Mouse (Mus musculus) heart, adult 2 months (tissue): ENCODE data around the gene Tnfrsf23. TPM values are rescaled to one million over a fixed set of nuclear protein-coding genes. Genes with fewer than 3 reads are reported as not detected.

ENCODE experiments used
- DNase-seq, 2 experiments: peaks; one replicate each; pipeline ENCODE4 v3.0.0; 2021
- H3K27ac ChIP-seq: fragments of 200-600 bp; 2 replicates; pipeline ENCODE4 v1.8.1; 2022
- H3K27me3 ChIP-seq: fragments of 200-500 bp; 2 replicates; pipeline ENCODE4 v1.6.1; 2012; ENCODE audit warnings: mild to moderate bottlenecking, low read length, inconsistent platforms, mixed read lengths; ENCODE audit not compliant: control insufficient read depth, insufficient read depth
- H3K36me3 ChIP-seq: fragments of 200-500 bp; 2 replicates; pipeline ENCODE4 v1.6.1; 2012; ENCODE audit warnings: low read length, inconsistent platforms; ENCODE audit not compliant: control insufficient read depth, insufficient read depth
- H3K4me1 ChIP-seq: fragments of 200-500 bp; 2 replicates; pipeline ENCODE4 v1.6.1; 2011; ENCODE audit warnings: low read length; ENCODE audit not compliant: control insufficient read depth, insufficient read depth
- H3K4me3 ChIP-seq: fragments of 200-600 bp; 2 replicates; pipeline ENCODE4 v1.8.1; 2022
- H3K79me2 ChIP-seq: fragments of 200-500 bp; replicated peaks from 2 replicates; pipeline ENCODE4 v1.6.1; 2012; ENCODE audit warnings: mild to moderate bottlenecking, inconsistent platforms, low read length, moderate library complexity, mixed read lengths; ENCODE audit not compliant: control insufficient read depth, insufficient read depth
- H3K9ac ChIP-seq: fragments of 200-500 bp; 2 replicates; pipeline ENCODE4 v1.6.1; 2012; ENCODE audit warnings: low read depth, mild to moderate bottlenecking, control low read depth, inconsistent platforms, low read length, mixed read lengths
- CTCF ChIP-seq: fragments of 200-600 bp; IDR thresholded peaks from 2 replicates; pipeline ENCODE4 v1.8.1; 2022; ENCODE audit warnings: antibody characterized with exemption, mild to moderate bottlenecking, moderate library complexity
- EP300 ChIP-seq: fragments of 200-500 bp; IDR thresholded peaks from 2 replicates; pipeline ENCODE4 v1.6.1; 2011; ENCODE audit warnings: low read depth, low read length, control low read depth; ENCODE audit not compliant: insufficient read depth
- POLR2A ChIP-seq: fragments of 200-500 bp; IDR thresholded peaks from 2 replicates; pipeline ENCODE4 v1.6.1; 2011; ENCODE audit warnings: mild to moderate bottlenecking, low read depth, low read length, control low read depth; ENCODE audit not compliant: insufficient read depth
- WGBS: fragments of 180-500 bp; shearing (Covaris S2); methylation state at CpG from one replicate; pipeline ENCODE4 v1.1.7; 2018; 5-methylcytosine and 5-hydroxymethylcytosine counted together
- intact Hi-C: fragments of 180-260 bp; cut with DNase I; formaldehyde crosslinking; loops from one replicate; pipeline ENCODE4 v1.15.1; 2025
- polyA plus RNA-seq: library from polyadenylated mRNA; depleted of rRNA; stranded (reverse); fragments of >200 nt; gene quantifications from 2 replicates; pipeline ENCODE4 v1.2.3, GENCODE M21; 2012
- total RNA-seq, 2 experiments: library from RNA; stranded (reverse); gene quantifications; 2 replicates each; pipeline ENCODE4 v1.2.3; 2021

Gene Tnfrsf23
- total and polyA plus RNA-seq, 3 experiments, result 2.4 to 5.1 (median 2.8) TPM

GRCm38 (mm10) chr7:143706697-143707438 is 21.2 kb upstream of the Tnfrsf23 start:
- H3K27me3 ChIP-seq, result no peaks in the 10 kb centered on the region
- peak; percentile 88 to 91 for DNase-seq
- H3K36me3 ChIP-seq, result no peaks in the 10 kb centered on the region
- H3K79me2 ChIP-seq, result no peaks in the 10 kb centered on the region
- H3K4me1 ChIP-seq, result no peaks in the 10 kb centered on the region
- TF ChIP-seq EP300 (peak; percentile 99), POLR2A (no peak), CTCF (peak; percentile 100)
- intact Hi-C loops, result loop anchor here (1.0 kb wide), 2 partner anchors 41 to 57 kb away; no protein-coding TSS in a partner anchor
- 40% methylated on average over 7 of the region's 7 CpGs for WGBS
- H3K9ac ChIP-seq, result no peak overlapping the region
- no peak overlapping the region for H3K4me3 ChIP-seq
- no peak overlapping the region for H3K27ac ChIP-seq

DNA sequence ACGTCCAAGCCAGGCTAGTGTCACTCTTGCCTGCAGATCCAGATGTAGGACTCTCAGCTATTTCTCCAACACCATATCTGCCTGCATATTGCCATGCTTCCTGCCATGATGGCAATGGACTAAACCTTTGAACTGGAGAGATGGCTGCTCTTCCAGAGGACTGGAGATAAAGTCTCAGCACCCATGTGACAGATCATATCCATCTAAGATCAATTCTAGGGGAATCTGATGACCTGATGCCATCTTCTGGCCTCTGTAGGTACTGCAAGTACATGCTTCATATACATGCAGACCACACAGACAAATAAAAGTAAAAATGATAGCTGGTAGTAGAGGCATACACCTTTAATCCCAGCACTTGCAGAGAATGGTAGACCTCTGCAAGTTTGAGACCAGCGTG is 10.5 kb upstream of the Tnfrsf23 start:
- intact Hi-C loops, result loop anchor here (1.0 to 5.0 kb wide), 2 partner anchors 94 to 112 kb away; partner anchors contain the start of gene Cars
- Histone ChIP-seq H3K9ac (no peak overlapping the region), H3K27ac (no peak overlapping the region), H3K36me3 (no peaks in the 10 kb centered on the region), H3K27me3 (no peaks in the 10 kb centered on the region), H3K4me3 (no peak overlapping the region), H3K79me2 (no peaks in the 10 kb centered on the region), H3K4me1 (peaks cover 1% of the 10 kb centered on the region; the same call in 1 of the 2 replicates)
- TF ChIP-seq POLR2A (no peak), CTCF (peak; percentile 84), EP300 (no peak)
- peak in 1 of 2 experiments; percentile 24 for DNase-seq
- 82% methylated on average over 2 of the region's 2 CpGs for WGBS

DNA sequence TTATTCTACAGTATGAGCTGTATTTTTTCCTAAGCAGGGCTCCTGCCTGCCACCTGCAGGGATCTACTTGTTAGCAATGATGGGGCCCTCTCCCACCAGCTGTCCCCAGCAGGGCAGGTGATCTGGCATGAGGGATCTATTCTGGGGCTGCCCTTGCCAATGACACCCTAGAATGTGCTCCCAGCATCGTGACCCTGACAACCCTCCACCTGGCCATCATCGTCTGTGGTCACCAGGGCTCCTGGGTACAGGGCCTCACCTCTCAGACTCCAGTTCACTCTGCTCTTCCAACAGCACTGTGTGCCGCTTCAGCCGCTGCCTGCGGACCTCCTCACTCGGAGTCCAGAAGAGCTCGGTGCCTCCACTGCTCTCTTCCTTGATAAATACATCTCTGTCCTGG is 8.9 kb upstream of the Tnfrsf23 start:
- Histone ChIP-seq H3K79me2 (no peaks in the 10 kb centered on the region), H3K27me3 (no peaks in the 10 kb centered on the region), H3K36me3 (no peaks in the 10 kb centered on the region), H3K4me3 (no peak overlapping the region), H3K9ac (no peak overlapping the region), H3K4me1 (peaks cover 1% of the 10 kb centered on the region; the same call in 1 of the 2 replicates), H3K27ac (no peak overlapping the region)
- intact Hi-C loops, result no loop called here
- TF ChIP-seq CTCF (no peak), EP300 (no peak), POLR2A (no peak)
- no peak for DNase-seq
- WGBS, result 97% methylated on average over 7 of the region's 7 CpGs

- peaks cover 1% of the 10 kb centered on the region; the same call in 1 of the 2 replicates for H3K4me1 ChIP-seq
- peak in 1 of 2 experiments; percentile 11 for DNase-seq
- no peak overlapping the region for H3K9ac ChIP-seq
- intact Hi-C loops, result no loop called here
- H3K27me3 ChIP-seq, result no peaks in the 10 kb centered on the region
- TF ChIP-seq POLR2A (no peak), CTCF (no peak), EP300 (no peak)
- no peaks in the 10 kb centered on the region for H3K36me3 ChIP-seq
- no peak overlapping the region for H3K4me3 ChIP-seq
- H3K27ac ChIP-seq, result no peak overlapping the region
- WGBS, result 93% methylated on average over 12 of the region's 12 CpGs
- H3K79me2 ChIP-seq, result no peaks in the 10 kb centered on the region
Measured at GRCm38 (mm10) chr7:143692746-143693510, 7.3 kb upstream of the Tnfrsf23 start.

GRCm38 (mm10) chr7:143691909-143692308 is 6.2 kb upstream of the Tnfrsf23 start:
- Histone ChIP-seq H3K4me1 (peaks cover 1% of the 10 kb centered on the region; the same call in 1 of the 2 replicates), H3K27ac (no peak overlapping the region), H3K79me2 (no peaks in the 10 kb centered on the region), H3K9ac (no peak overlapping the region), H3K4me3 (no peak overlapping the region), H3K36me3 (no peaks in the 10 kb centered on the region), H3K27me3 (no peaks in the 10 kb centered on the region)
- peak in 1 of 2 experiments; percentile 16 for DNase-seq
- TF ChIP-seq EP300 (no peak), POLR2A (no peak), CTCF (no peak)
- WGBS, result over 99% methylated on average over 4 of the region's 4 CpGs
- intact Hi-C loops, result no loop called here

DNA sequence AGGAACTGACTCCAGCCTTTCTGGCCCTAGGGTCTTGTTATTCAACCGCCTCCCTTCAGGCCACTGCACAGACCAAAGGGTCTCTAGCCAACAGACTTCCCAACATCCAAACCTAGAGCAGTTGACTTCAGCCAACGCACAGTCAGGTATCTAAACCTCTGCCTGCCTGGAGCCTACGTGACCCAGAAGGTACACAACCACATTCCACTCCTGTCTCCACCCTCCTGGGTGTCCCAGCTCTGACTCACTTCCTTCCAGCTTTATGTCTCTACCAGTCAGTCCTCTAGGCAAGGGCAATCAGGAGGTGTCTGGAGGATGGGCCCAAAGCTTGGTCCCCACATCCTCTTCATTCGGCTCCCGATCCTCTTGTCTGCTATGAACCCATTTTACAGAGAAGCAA is 5.5 kb upstream of the Tnfrsf23 start:
- no peaks in the 10 kb centered on the region for H3K79me2 ChIP-seq
- DNase-seq, result peak in 1 of 2 experiments; percentile 17
- no peak overlapping the region for H3K27ac ChIP-seq
- intact Hi-C loops, result no loop called here
- H3K9ac ChIP-seq, result no peak overlapping the region
- peaks cover 1% of the 10 kb centered on the region; the same call in 1 of the 2 replicates for H3K4me1 ChIP-seq
- H3K36me3 ChIP-seq, result no peaks in the 10 kb centered on the region
- H3K4me3 ChIP-seq, result no peak overlapping the region
- 62% methylated on average over 5 of the region's 5 CpGs for WGBS
- no peaks in the 10 kb centered on the region for H3K27me3 ChIP-seq
- TF ChIP-seq CTCF (no peak), POLR2A (no peak), EP300 (no peak)
